Mouse (Mus musculus): ENCODE measurements around the gene Otog. TPM values are rescaled to one million over a fixed set of nuclear protein-coding genes. Genes with fewer than 3 reads are reported as not detected.

Gene Otog
- polyA plus RNA-seq, 1 experiment from 2014 or later = not detected

DNA sequence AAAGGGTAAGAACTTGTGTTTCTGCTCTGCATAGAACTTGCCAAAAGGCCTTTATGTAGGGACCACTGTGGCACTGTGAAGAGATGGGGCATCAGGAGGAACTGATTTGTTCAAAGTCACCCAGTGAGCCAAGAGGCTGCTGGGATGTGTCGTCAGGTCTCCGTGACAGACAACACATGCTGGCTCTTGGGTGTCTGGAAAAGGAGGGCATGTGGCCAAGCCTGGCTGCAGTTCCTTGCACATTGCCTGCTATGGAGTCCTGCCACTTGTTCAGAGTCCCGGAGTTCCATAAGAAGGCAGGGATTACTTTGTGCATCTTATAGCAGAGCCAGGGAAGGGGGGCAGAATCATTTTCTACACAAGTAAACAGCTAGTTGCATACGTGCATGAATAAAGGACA is 13.9 kb upstream of the Otog start:
- Histone ChIP-seq H3K4me3 (no peak overlapping the region), H3K36me3 (no peaks in the 10 kb centered on the region), H3K27ac (ENCODE audit: poor library complexity, severe bottlenecking) (no peak overlapping the region), H3K4me1 (replicated peaks) (0 out of 2 replicates have a peak, but pooled peaks cover 4% of the 10 kb centered on the region), H3K9ac (no peak overlapping the region), H3K27me3 (replicated peaks) (peaks cover 4% of the 10 kb centered on the region; the same call in 1 of the 2 replicates), H3K4me2 (no peak overlapping the region), H3K9me3 (replicated peaks) (no peaks in the 10 kb centered on the region)
- no peak for ATAC-seq (ENCODE audit: insufficient number of reproducible peaks, low FRiP score)
- WGBS = 52% methylated on average over 4 of the region's 4 CpGs

DNA sequence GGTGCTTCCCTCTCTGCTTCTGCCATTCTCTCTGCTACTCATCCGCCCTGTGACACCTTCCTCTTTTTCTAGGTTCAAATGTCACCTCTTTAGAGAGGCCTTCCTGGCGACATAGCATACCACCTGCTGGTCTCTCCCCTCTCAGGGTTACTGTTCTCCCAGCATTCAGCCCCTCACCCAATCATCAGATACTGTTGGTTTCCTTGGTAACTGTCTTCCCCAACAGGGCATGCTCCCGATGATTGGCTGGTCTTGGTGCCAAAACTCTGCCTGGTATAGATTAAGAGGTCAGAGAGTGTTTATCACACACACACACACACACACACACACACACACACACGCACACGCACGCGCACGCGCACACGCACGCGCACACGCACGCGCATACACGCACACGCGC is 4.8 kb upstream of the Otog start:
- H3K27me3 ChIP-seq (replicated peaks) = peaks cover 11% of the 10 kb centered on the region; the same call in 1 of the 2 replicates
- H3K4me3 ChIP-seq = no peak overlapping the region
- H3K9ac ChIP-seq = no peak overlapping the region
- H3K9me3 ChIP-seq (replicated peaks) = peaks cover 2% of the 10 kb centered on the region; the same call in 1 of the 2 replicates
- no peak overlapping the region for H3K4me2 ChIP-seq
- no peak overlapping the region for H3K27ac ChIP-seq (ENCODE audit: poor library complexity, severe bottlenecking)
- WGBS = 71% methylated on average over 18 of the region's 18 CpGs
- ATAC-seq (ENCODE audit: insufficient number of reproducible peaks, low FRiP score) = no peak
- peaks cover 23% of the 10 kb centered on the region for H3K4me1 ChIP-seq (replicated peaks)
- no peaks in the 10 kb centered on the region for H3K36me3 ChIP-seq

DNA sequence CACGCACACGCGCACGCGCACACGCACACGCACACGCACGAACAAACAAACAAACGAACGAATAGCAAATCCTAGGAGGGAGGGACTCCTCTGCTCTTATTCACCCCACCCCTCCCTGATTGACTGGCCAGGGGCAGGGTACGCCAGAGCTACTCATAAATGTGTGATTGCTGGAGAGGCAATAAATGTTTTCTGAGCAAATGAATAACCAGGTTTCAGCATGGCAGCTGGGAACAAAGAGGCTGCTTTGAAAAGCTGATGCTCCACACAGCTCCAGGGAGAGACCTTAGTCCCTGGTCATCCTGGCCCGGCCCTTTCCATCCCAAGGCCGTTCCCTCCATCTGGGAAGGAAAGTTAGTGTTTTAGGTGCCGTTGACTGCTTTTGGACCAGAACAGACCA is 4.4 kb upstream of the Otog start:
- Histone ChIP-seq H3K36me3 (no peaks in the 10 kb centered on the region), H3K4me1 (replicated peaks) (peaks cover 23% of the 10 kb centered on the region), H3K27ac (ENCODE audit: poor library complexity, severe bottlenecking) (no peak overlapping the region), H3K27me3 (replicated peaks) (peaks cover 11% of the 10 kb centered on the region; the same call in 1 of the 2 replicates), H3K9ac (no peak overlapping the region), H3K9me3 (replicated peaks) (peaks cover 2% of the 10 kb centered on the region; the same call in 1 of the 2 replicates), H3K4me3 (no peak overlapping the region), H3K4me2 (no peak overlapping the region)
- WGBS = 80% methylated on average over 15 of the region's 15 CpGs
- no peak for ATAC-seq (ENCODE audit: insufficient number of reproducible peaks, low FRiP score)

DNA sequence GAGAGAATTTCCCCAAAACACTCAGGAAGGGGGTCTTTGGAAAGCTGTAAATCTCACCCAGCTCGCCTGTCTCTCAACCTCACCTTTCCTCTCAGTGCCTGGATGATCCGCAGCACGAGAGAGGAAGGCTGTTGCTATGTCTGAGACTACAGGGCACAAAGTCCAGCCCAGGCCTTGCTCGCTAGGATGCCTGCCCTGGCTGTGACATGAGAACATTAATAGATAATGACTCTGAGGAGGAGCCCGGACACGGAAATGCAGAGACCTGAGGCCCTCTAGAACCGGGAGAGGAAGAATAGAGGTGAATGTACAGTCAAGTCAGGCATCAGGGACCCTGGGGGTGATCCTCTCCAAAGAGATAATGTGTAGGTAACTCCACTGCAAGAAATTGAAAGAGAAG is 3.6 kb upstream of the Otog start:
- Histone ChIP-seq H3K27me3 (replicated peaks) (peaks cover 11% of the 10 kb centered on the region; the same call in 1 of the 2 replicates), H3K4me1 (replicated peaks) (peaks cover 23% of the 10 kb centered on the region), H3K9me3 (replicated peaks) (peaks cover 2% of the 10 kb centered on the region; the same call in 1 of the 2 replicates), H3K4me3 (no peak overlapping the region), H3K36me3 (no peaks in the 10 kb centered on the region), H3K9ac (no peak overlapping the region), H3K4me2 (peak overlapping the region; percentile 30), H3K27ac (ENCODE audit: poor library complexity, severe bottlenecking) (no peak overlapping the region)
- no peak for ATAC-seq (ENCODE audit: insufficient number of reproducible peaks, low FRiP score)
- 49% methylated on average over 7 of the region's 7 CpGs for WGBS

DNA sequence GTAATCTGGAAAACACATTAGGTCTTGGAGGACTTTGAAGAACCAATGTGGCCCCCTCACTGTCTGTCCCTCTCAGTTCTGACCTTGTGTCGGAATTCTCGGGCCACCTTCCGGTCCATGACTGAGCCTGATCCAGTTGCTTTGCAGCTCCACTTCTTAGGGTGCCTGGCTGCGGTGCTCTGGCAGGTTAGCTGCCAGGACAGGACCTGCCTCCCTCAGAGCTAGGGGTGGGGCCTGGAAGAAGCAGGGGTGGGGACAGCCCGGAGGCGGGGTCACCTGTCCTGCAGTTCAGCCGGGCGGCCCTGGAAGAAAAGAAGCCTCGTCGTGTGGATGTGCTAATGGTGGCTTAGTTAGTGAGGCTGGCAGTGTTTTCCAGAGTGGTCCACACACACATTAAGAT is 2.4 kb upstream of the Otog start, which contains the start of gene Ush1c:
Ush1c (minus strand) TSS at position 158 of the 400 bp plus-strand sequence.
- no peak within 1 kb of the TSS; the same call in 1 of the 2 replicates for H3K4me3 ChIP-seq
- no peak for ATAC-seq (ENCODE audit: insufficient number of reproducible peaks, low FRiP score)
- H3K9ac ChIP-seq = no peak within 1 kb of the TSS

DNA sequence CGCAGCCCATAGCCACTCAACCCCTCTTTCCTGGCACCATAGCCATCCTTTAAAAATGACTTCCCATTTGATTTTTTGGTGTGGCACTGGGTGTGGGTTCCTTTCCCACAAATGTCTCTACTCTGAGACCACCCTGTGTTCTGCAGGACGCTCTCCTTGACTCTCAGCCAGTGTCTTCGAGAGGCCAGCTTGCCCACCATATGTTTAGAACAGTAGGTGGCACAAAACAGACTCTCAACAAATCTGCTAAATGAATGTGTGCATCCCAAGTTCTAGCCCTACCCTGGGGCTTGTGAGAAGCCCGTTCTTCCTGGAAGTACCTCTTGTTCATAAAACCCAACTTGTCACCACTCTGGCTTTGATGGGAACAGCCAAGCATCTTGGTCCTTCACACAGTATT is 696 bp upstream of the Otog start:
- ATAC-seq (ENCODE audit: insufficient number of reproducible peaks, low FRiP score) = no peak
- peaks cover 11% of the 10 kb centered on the region; the same call in 1 of the 2 replicates for H3K27me3 ChIP-seq (replicated peaks)
- H3K27ac ChIP-seq (ENCODE audit: poor library complexity, severe bottlenecking) = no peak overlapping the region
- no peak overlapping the region for H3K9ac ChIP-seq
- no peaks in the 10 kb centered on the region for H3K36me3 ChIP-seq
- no peak overlapping the region for H3K4me3 ChIP-seq
- no peak overlapping the region for H3K4me2 ChIP-seq
- H3K9me3 ChIP-seq (replicated peaks) = no peaks in the 10 kb centered on the region
- 81% methylated on average over 4 of the region's 4 CpGs for WGBS
- H3K4me1 ChIP-seq (replicated peaks) = peaks cover 23% of the 10 kb centered on the region

More for the DNA sequence above, 2.4 kb upstream of the Otog start, which contains the start of gene Ush1c:
- peaks cover 2% of the 10 kb centered on the region; the same call in 1 of the 2 replicates for H3K9me3 ChIP-seq (replicated peaks)
- no peaks in the 10 kb centered on the region for H3K36me3 ChIP-seq
- peak within 1 kb of the TSS; percentile 30 for H3K4me2 ChIP-seq
- 17% methylated on average over 10 of the region's 10 CpGs for WGBS
- no peak within 1 kb of the TSS for H3K27ac ChIP-seq (ENCODE audit: poor library complexity, severe bottlenecking)
- H3K27me3 ChIP-seq (replicated peaks) = peaks cover 11% of the 10 kb centered on the region; the same call in 1 of the 2 replicates
- peaks cover 23% of the 10 kb centered on the region for H3K4me1 ChIP-seq (replicated peaks)

DNA sequence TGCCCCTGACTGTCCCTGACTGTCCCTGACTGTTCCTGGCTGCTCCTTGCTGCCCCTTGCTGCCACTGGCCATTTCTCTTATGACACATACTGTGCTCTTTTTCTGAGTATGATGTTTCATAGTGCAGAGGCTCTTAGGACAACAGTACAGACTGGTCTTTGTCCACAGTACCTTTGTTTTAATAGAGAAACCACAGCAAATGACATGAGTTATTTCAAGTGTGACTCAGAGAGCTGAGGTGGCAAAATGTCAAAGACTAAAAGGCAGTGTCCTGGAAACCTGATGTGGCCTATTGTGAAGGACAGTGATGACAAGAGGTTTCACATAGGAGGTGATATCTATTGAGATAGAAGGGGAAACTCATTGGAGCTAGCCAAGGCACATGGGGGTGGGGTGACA is 6.1 kb downstream of the Otog start:
- H3K4me1 ChIP-seq (replicated peaks) = peaks cover 9% of the 10 kb centered on the region; the same call in 1 of the 2 replicates
- H3K9me3 ChIP-seq (replicated peaks) = no peaks in the 10 kb centered on the region
- H3K9ac ChIP-seq = no peak overlapping the region
- H3K36me3 ChIP-seq = no peaks in the 10 kb centered on the region
- H3K4me3 ChIP-seq = no peak overlapping the region
- H3K27me3 ChIP-seq (replicated peaks) = peaks cover 18% of the 10 kb centered on the region
- no peak for ATAC-seq (ENCODE audit: insufficient number of reproducible peaks, low FRiP score)
- H3K27ac ChIP-seq (ENCODE audit: poor library complexity, severe bottlenecking) = no peak overlapping the region
- no peak overlapping the region for H3K4me2 ChIP-seq

DNA sequence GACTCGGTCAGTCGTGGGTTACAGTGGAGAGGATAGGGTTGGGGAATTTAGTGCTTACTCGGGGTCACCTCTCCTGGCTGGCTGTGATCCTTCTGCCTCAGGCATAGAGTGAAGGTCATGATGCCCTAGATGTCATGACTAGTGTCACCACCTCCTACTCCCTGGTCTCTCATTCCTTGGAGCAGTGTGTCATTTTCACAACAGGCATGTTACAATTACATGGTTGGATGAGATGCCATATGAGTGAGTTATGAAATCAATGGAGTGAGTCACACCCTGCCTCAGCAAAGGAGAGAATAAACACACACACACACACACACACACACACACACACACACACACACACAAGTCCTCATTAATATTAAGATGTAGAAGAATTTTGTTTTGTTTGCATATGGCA is 6.8 kb downstream of the Otog start:
- H3K9ac ChIP-seq = no peak overlapping the region
- ATAC-seq (ENCODE audit: insufficient number of reproducible peaks, low FRiP score) = no peak
- H3K4me1 ChIP-seq (replicated peaks) = peaks cover 9% of the 10 kb centered on the region; the same call in 1 of the 2 replicates
- no peak overlapping the region for H3K4me2 ChIP-seq
- peaks cover 18% of the 10 kb centered on the region for H3K27me3 ChIP-seq (replicated peaks)
- no peaks in the 10 kb centered on the region for H3K36me3 ChIP-seq
- 80% methylated on average over 3 of the region's 3 CpGs for WGBS
- H3K4me3 ChIP-seq = no peak overlapping the region
- H3K27ac ChIP-seq (ENCODE audit: poor library complexity, severe bottlenecking) = no peak overlapping the region
- no peaks in the 10 kb centered on the region for H3K9me3 ChIP-seq (replicated peaks)

DNA sequence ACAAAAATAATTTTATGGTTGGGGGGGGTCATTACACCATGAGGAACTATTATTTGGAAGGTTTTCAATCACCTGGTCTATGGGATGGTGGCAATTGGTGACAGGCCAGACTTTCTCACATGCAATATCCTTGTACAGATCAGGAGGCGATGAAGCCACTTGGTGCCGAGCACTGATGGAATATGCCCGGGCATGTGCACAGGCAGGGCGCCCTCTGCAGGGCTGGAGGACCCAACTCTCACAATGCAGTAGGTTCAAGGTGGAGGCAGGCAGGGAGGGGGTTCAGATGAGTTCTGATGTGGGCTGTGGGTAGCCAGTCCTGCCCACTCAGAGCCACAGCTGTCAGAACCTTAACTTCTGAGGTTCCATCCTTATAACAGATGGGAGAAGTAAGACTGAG is 11.1 kb downstream of the Otog start:
- no peak overlapping the region for H3K27ac ChIP-seq (ENCODE audit: poor library complexity, severe bottlenecking)
- no peaks in the 10 kb centered on the region for H3K36me3 ChIP-seq
- no peak overlapping the region for H3K9ac ChIP-seq
- no peaks in the 10 kb centered on the region for H3K9me3 ChIP-seq (replicated peaks)
- no peak overlapping the region for H3K4me2 ChIP-seq
- no peak for ATAC-seq (ENCODE audit: insufficient number of reproducible peaks, low FRiP score)
- whole genome bisulfite sequencing = 70% methylated on average over 4 of the region's 4 CpGs
- no peak overlapping the region for H3K4me3 ChIP-seq
- H3K27me3 ChIP-seq (replicated peaks) = peaks cover 9% of the 10 kb centered on the region
- peaks cover 11% of the 10 kb centered on the region; the same call in 1 of the 2 replicates for H3K4me1 ChIP-seq (replicated peaks)

DNA sequence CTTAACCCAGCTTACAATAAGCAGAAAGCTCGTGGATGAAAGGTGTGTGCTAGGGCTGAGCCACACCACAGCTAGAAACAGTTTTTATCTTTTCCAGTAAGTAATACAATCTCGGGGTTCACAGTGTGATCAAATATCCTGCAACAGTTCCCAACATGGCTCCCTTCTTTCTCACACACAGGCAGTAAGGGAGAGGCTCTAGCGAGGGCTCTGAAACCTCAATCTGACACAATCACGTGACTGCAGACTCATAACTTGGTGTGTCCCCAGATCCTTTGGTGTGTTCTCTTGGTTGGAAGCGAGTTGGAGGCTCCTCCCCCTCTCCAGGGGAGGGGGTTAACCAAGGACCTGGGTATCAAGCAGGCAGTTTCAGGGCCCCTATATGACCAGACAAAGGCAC is 35.4 kb downstream of the Otog start:
- no peak for ATAC-seq (ENCODE audit: insufficient number of reproducible peaks, low FRiP score)
- Histone ChIP-seq H3K4me1 (replicated peaks) (no peaks in the 10 kb centered on the region), H3K27ac (ENCODE audit: poor library complexity, severe bottlenecking) (no peak overlapping the region), H3K27me3 (replicated peaks) (peaks cover 34% of the 10 kb centered on the region), H3K36me3 (no peaks in the 10 kb centered on the region), H3K4me3 (no peak overlapping the region), H3K4me2 (no peak overlapping the region), H3K9ac (no peak overlapping the region), H3K9me3 (replicated peaks) (no peaks in the 10 kb centered on the region)
- 50% methylated on average over 5 of the region's 5 CpGs for WGBS

DNA sequence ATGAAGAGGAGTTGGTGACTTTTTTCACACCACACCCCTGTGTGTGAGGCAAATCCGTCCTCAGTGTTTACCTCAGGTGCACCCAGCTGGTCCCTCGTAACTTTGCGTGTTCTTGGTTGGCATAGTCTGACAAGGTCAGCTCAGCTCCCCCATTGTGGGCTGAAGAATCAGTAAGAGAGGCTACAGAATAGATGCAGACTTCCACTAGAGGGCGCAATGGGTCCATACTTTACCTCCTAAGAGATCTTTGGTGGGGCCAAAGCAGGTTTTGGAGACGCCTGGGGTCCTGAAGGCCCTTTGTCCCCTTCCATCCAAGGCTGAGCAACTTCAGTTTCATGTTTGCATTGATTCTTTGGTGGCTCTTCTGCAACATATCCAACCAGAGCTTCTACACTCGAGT is 39.2 kb downstream of the Otog start:
- WGBS = 16% methylated on average over 6 of the region's 6 CpGs
- no peak overlapping the region for H3K4me3 ChIP-seq
- ATAC-seq (ENCODE audit: insufficient number of reproducible peaks, low FRiP score) = no peak

DNA sequence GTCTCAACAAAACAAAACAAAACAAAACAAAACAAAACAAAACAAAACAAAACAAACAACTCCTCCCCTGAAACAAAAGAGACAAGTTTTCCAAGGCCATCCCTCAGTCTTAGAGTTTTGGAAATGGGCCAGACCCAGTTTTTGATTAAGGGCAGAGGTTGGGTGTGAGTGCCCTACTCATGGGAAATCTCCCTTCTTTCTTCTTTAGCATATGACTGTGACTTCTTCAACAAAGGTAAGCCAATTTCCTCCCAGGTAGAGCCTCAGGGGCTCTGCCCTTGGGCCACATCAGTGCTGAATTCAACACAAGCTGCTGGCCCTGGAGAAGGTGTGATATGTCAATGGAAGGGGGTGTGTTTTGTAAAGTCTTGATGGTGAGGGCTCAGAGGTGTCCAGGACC is 40.1 kb downstream of the Otog start:
- no peaks in the 10 kb centered on the region for H3K36me3 ChIP-seq
- H3K9ac ChIP-seq = no peak overlapping the region
- ATAC-seq (ENCODE audit: insufficient number of reproducible peaks, low FRiP score) = no peak
- H3K4me1 ChIP-seq (replicated peaks) = peaks cover 9% of the 10 kb centered on the region; the same call in 1 of the 2 replicates
- H3K4me2 ChIP-seq = no peak overlapping the region
- H3K9me3 ChIP-seq (replicated peaks) = no peaks in the 10 kb centered on the region
- H3K27me3 ChIP-seq (replicated peaks) = peaks cover 67% of the 10 kb centered on the region
- H3K4me3 ChIP-seq = no peak overlapping the region
- H3K27ac ChIP-seq (ENCODE audit: poor library complexity, severe bottlenecking) = no peak overlapping the region

More for the DNA sequence above, 39.2 kb downstream of the Otog start:
- Histone ChIP-seq H3K27ac (ENCODE audit: poor library complexity, severe bottlenecking) (no peak overlapping the region), H3K27me3 (replicated peaks) (peaks cover 63% of the 10 kb centered on the region), H3K4me2 (no peak overlapping the region), H3K4me1 (replicated peaks) (peaks cover 9% of the 10 kb centered on the region; the same call in 1 of the 2 replicates), H3K9me3 (replicated peaks) (no peaks in the 10 kb centered on the region), H3K9ac (no peak overlapping the region), H3K36me3 (no peaks in the 10 kb centered on the region)
